Mouse (Mus musculus) myocyte (in vitro differentiated cells): ENCODE data around the gene Edem3.

Experiments
- CEBPB ChIP-seq: IDR thresholded peaks from 2 replicates; pipeline ENCODE4 v1.6.1; 2011; ENCODE audit warnings: mild to moderate bottlenecking, moderate library complexity; ENCODE audit not compliant: poor library complexity, insufficient read depth, severe bottlenecking
- E2F4 ChIP-seq: IDR thresholded peaks from one replicate; pipeline ENCODE4 v1.6.1; 2011; ENCODE audit warnings: mild to moderate bottlenecking, control low read depth, moderate library complexity; ENCODE audit not compliant: insufficient read depth
- MAX ChIP-seq: IDR thresholded peaks from one replicate; pipeline ENCODE4 v1.6.1; 2011; ENCODE audit warnings: low read depth, mild to moderate bottlenecking, control low read depth
- MYOG ChIP-seq, 3 experiments: IDR thresholded peaks; one replicate each; pipeline ENCODE4 v1.6.1; 2011; ENCODE audit warnings: control low read depth in 2 of 3, low read depth in 2 of 3, mild to moderate bottlenecking in 2 of 3; ENCODE audit not compliant: insufficient read length in 2 of 3, control insufficient read depth in 1 of 3, insufficient read depth in 1 of 3
- POLR2A ChIP-seq: IDR thresholded peaks from one replicate; pipeline ENCODE4 v1.6.1; 2011; ENCODE audit warnings: low read depth, mild to moderate bottlenecking, control low read depth, moderate library complexity; ENCODE audit not compliant: insufficient read length
- POLR2AphosphoS2 ChIP-seq: IDR thresholded peaks from one replicate; pipeline ENCODE4 v1.6.1; 2011; ENCODE audit warnings: low read depth, control low read depth; ENCODE audit not compliant: insufficient read length
- REST ChIP-seq: IDR thresholded peaks from one replicate; pipeline ENCODE4 v1.6.1; 2011; ENCODE audit warnings: mild to moderate bottlenecking, control low read depth, moderate library complexity; ENCODE audit not compliant: insufficient read depth, insufficient read length
- TCF12 ChIP-seq: IDR thresholded peaks from one replicate; pipeline ENCODE4 v1.6.1; 2011; ENCODE audit warnings: mild to moderate bottlenecking, control low read depth; ENCODE audit not compliant: poor library complexity, insufficient read depth, severe bottlenecking
- USF1 ChIP-seq: IDR thresholded peaks from one replicate; pipeline ENCODE4 v1.6.1; 2011; ENCODE audit warnings: low read depth, mild to moderate bottlenecking, control low read depth, moderate library complexity

- TF ChIP-seq E2F4 (no peak), REST (no peak), POLR2A (no peak), MYOG (IDR thresholded peaks at IDR 0.05; ENCODE audit: control insufficient read depth in 1 of 3, insufficient read depth in 1 of 3, insufficient read length in 2 of 3, low read depth in 2 of 3) (no peak), CEBPB (no peak), USF1 (no peak), POLR2AphosphoS2 (no peak), TCF12 (no peak), MAX (no peak)
These were observed 24.1 kb downstream of the Edem3 start for GRCm38 (mm10) chr1:151779306-151779705.
